Mouse (Mus musculus) heart, embryonic 10.5 days (tissue): ENCODE measurements around the gene Tet3. TPM values are rescaled to one million over a fixed set of nuclear protein-coding genes. Genes with fewer than 3 reads are reported as not detected.
A peak's percentile ranks its signal among the peaks of the same experiment; 100 is the strongest.

Source experiments
- DNase-seq: peaks from one replicate; pipeline ENCODE4 v3.0.0-alpha.2; 2017; ENCODE audit warnings: low spot score
- H3K27ac ChIP-seq: fragments of 300-500 bp; sonication (generic); 2 replicates; pipeline ENCODE4 v1.5.1; 2016; ENCODE audit warnings: mild to moderate bottlenecking
- H3K27me3 ChIP-seq: fragments of 300-500 bp; sonication (generic); 2 replicates; pipeline ENCODE4 v1.6.1; 2016; ENCODE audit warnings: mild to moderate bottlenecking; ENCODE audit not compliant: poor library complexity, insufficient read depth, severe bottlenecking
- H3K36me3 ChIP-seq: fragments of 300-500 bp; sonication (generic); 2 replicates; pipeline ENCODE4 v1.6.1; 2016; ENCODE audit warnings: mild to moderate bottlenecking, moderate library complexity
- H3K4me1 ChIP-seq: fragments of 300-500 bp; sonication (generic); 2 replicates; pipeline ENCODE4 v1.6.1; 2016; ENCODE audit warnings: mild to moderate bottlenecking
- H3K4me3 ChIP-seq: fragments of 300-500 bp; sonication (generic); 2 replicates; pipeline ENCODE4 v1.5.1; 2016; ENCODE audit warnings: mild to moderate bottlenecking, moderate library complexity
- H3K9me3 ChIP-seq: fragments of 300-500 bp; sonication (generic); 2 replicates; pipeline ENCODE4 v1.6.1; 2016; ENCODE audit warnings: mild to moderate bottlenecking, moderate library complexity
- WGBS: fragments of 180-500 bp; shearing (Covaris S2); methylation state at CpG from one replicate; pipeline ENCODE4 v1.1.7; 2016; 5-methylcytosine and 5-hydroxymethylcytosine counted together
- polyA plus RNA-seq: library from polyadenylated mRNA; unstranded; fragments of >200 nt; fragmentation: Nextera tagmentation; extraction: Ambion mirVana; gene quantifications from 2 replicates; pipeline ENCODE4 v1.2.1, GENCODE M21; 2016

The Tet3 gene
- polyA plus RNA-seq, 1 experiment from 2014 or later: 31.3 TPM

GRCm38 (mm10) chr6:83415356-83415940, 43.4 kb downstream of the Tet3 start:
- no peak overlapping the region for H3K27ac ChIP-seq
- H3K36me3 ChIP-seq: peaks cover 7% of the 10 kb centered on the region; the same call in 1 of the 2 replicates
- no peaks in the 10 kb centered on the region for H3K9me3 ChIP-seq
- no peak overlapping the region for H3K4me3 ChIP-seq
- peaks cover 59% of the 10 kb centered on the region for H3K4me1 ChIP-seq
- DNase-seq: no peak
- 91% methylated on average over 12 of the region's 12 CpGs for WGBS
- H3K27me3 ChIP-seq: no peaks in the 10 kb centered on the region

DNA sequence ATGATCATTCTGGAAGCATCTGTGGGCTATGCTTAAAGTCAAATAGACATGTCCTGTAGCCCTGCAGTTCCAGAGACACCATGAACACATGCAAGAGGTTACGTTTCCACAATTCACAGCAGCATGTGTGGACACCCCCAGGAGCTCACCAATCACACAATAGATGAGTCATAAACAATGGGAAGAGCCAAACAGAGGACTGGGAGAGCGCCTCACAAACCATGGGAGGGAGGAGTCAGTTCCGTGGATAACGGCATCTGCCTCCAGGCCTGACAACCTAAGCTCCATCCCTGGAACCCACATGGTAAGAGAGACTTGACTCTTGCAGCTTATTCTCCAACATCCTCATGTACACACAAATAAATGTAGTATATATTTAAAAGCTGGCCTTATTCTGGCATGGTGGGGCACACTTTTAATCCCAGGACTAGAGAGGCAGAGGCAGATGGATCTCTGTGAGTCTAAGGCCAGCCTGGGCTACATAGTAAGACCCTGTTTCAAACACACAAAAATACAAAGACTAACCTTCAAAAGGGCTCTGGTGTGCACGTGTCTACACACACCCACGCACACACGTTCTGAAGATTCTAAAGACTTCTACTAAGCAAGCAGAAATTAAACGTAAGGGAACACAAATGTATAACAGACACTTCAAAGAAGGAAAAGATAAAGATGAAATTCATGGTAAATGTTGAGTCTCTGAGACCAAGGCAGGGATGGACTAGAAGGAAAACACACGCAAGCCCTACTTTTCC, 44.1 kb downstream of the Tet3 start:
- no peak overlapping the region for H3K4me3 ChIP-seq
- no peaks in the 10 kb centered on the region for H3K9me3 ChIP-seq
- peaks cover 7% of the 10 kb centered on the region; the same call in 1 of the 2 replicates for H3K36me3 ChIP-seq
- WGBS: 89% methylated on average over 9 of the region's 9 CpGs
- no peak for DNase-seq
- no peak overlapping the region for H3K27ac ChIP-seq
- H3K4me1 ChIP-seq: peaks cover 64% of the 10 kb centered on the region
- H3K27me3 ChIP-seq: no peaks in the 10 kb centered on the region

GRCm38 (mm10) chr6:83413686-83414085, 45.2 kb downstream of the Tet3 start:
- Histone ChIP-seq H3K9me3 (no peaks in the 10 kb centered on the region), H3K27ac (no peak overlapping the region), H3K36me3 (peaks cover 7% of the 10 kb centered on the region; the same call in 1 of the 2 replicates), H3K4me3 (no peak overlapping the region), H3K4me1 (peaks cover 64% of the 10 kb centered on the region), H3K27me3 (no peaks in the 10 kb centered on the region)
- no peak for DNase-seq
- WGBS: 82% methylated on average over 1 of the region's 1 CpGs

GRCm38 (mm10) chr6:83412854-83413401, 46.0 kb downstream of the Tet3 start:
- Histone ChIP-seq H3K4me3 (no peak overlapping the region), H3K36me3 (peaks cover 13% of the 10 kb centered on the region), H3K27ac (no peak overlapping the region), H3K4me1 (peaks cover 61% of the 10 kb centered on the region), H3K9me3 (no peaks in the 10 kb centered on the region), H3K27me3 (no peaks in the 10 kb centered on the region)
- DNase-seq: no peak
- WGBS: 63% methylated on average over 5 of the region's 5 CpGs

DNA sequence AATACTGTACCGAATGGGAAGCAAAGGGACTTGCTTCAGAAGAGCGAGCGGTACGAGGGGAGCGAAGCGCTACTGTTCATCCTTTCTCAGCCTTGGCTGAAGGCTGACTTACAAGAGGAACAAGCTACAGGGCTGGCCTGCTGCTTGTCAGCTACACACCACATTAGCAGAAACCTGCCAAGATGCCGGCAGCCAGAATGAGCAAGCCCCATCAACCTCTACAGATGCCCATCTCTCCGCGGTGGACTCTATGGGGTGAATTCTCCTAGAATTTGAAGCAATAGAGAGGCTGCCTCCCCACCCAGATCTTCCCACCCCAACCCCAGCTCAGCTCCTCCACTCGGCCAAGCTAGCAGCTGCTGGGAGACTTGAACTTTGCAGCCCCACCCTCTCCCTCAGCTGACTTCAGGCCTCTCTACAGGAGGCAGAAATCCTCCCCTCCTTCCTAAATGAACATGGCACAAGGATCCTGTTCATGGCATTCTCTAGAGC, 46.5 kb downstream of the Tet3 start:
- Histone ChIP-seq H3K27me3 (no peaks in the 10 kb centered on the region), H3K27ac (no peak overlapping the region), H3K4me1 (peaks cover 59% of the 10 kb centered on the region), H3K9me3 (no peaks in the 10 kb centered on the region), H3K36me3 (peaks cover 17% of the 10 kb centered on the region), H3K4me3 (no peak overlapping the region)
- WGBS: 86% methylated on average over 10 of the region's 10 CpGs
- DNase-seq: no peak

- no peak for DNase-seq
- WGBS: 72% methylated on average over 9 of the region's 9 CpGs
- peaks cover 53% of the 10 kb centered on the region for H3K4me1 ChIP-seq
- H3K9me3 ChIP-seq: no peaks in the 10 kb centered on the region
- no peak overlapping the region for H3K4me3 ChIP-seq
- H3K36me3 ChIP-seq: peaks cover 19% of the 10 kb centered on the region
- H3K27me3 ChIP-seq: no peaks in the 10 kb centered on the region
- no peak overlapping the region for H3K27ac ChIP-seq
Observed at GRCm38 (mm10) chr6:83411635-83412361, 47.1 kb downstream of the Tet3 start.

DNA sequence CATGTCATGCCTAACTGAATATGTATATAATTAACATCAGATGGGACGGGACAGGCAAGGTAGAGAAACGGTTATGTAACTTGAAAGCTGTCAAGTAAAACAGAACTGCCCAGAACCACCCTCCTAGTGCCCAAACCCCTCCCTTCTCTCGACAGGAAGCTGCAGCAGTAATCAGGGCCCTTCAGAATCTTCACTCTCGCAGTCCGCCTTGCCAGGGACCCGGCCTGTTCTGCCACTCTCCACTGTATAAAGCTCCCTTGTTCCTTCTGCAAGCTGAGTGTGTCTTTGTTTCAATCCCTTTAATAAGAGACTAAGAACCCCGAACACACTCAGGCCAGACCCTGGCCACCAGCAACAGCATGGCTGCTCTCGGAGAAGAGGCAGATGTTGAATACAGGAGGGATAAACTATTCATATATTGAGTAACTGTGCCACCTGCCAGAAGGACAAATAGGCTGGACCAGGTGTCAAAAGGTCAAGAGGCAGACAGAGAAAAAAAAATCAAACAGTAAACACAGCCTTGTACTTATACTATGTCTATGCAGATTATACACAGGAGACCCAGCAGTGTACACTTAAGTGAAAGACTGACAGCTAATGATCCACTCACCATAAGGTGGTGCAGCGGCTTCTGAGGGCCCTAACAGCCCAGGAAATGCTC, 48.7 kb downstream of the Tet3 start:
- no peak overlapping the region for H3K27ac ChIP-seq
- H3K27me3 ChIP-seq: no peaks in the 10 kb centered on the region
- no peak overlapping the region for H3K4me3 ChIP-seq
- peaks cover 28% of the 10 kb centered on the region for H3K36me3 ChIP-seq
- no peaks in the 10 kb centered on the region for H3K9me3 ChIP-seq
- DNase-seq: no peak
- 66% methylated on average over 9 of the region's 9 CpGs for WGBS
- H3K4me1 ChIP-seq: peaks cover 45% of the 10 kb centered on the region

DNA sequence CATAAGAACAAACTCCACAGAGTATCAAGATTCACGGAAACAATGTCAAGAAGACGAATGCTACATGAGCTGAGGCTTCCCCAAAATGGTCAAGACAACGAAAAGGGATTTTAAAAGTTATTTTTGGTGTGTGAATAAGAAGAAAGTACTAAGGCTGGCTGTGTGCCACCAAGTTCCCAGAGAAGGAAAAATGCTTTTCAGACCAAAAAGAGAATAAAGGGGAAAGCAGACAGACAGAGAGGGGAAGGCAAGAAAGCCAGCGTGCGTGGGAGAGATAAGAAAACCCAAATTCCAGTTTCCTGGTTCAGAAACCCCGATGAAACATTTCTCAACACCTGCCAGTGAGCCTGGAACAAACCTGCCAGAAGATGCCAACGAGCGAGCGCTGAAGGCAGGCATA, 50.4 kb downstream of the Tet3 start:
- no peak overlapping the region for H3K27ac ChIP-seq
- no peaks in the 10 kb centered on the region for H3K27me3 ChIP-seq
- H3K4me1 ChIP-seq: peaks cover 41% of the 10 kb centered on the region
- peaks cover 44% of the 10 kb centered on the region for H3K36me3 ChIP-seq
- no peak for DNase-seq
- WGBS: 76% methylated on average over 9 of the region's 9 CpGs
- H3K4me3 ChIP-seq: no peak overlapping the region
- no peaks in the 10 kb centered on the region for H3K9me3 ChIP-seq

- Histone ChIP-seq H3K27ac (0 out of 2 replicates have a peak overlapping the region, but pooled peaks have one; percentile 22), H3K4me3 (no peak overlapping the region), H3K4me1 (peaks cover 12% of the 10 kb centered on the region), H3K9me3 (no peaks in the 10 kb centered on the region), H3K27me3 (no peaks in the 10 kb centered on the region), H3K36me3 (peaks cover 65% of the 10 kb centered on the region)
- no peak for DNase-seq
- WGBS: 89% methylated on average over 7 of the region's 7 CpGs
Observed at GRCm38 (mm10) chr6:83405511-83406064, 53.3 kb downstream of the Tet3 start.

- WGBS: 93% methylated on average over 13 of the region's 13 CpGs
- Histone ChIP-seq H3K4me3 (no peak overlapping the region), H3K27ac (no peak overlapping the region), H3K27me3 (no peaks in the 10 kb centered on the region), H3K4me1 (0 out of 2 replicates have a peak, but pooled peaks cover 6% of the 10 kb centered on the region), H3K36me3 (peaks cover 71% of the 10 kb centered on the region), H3K9me3 (no peaks in the 10 kb centered on the region)
- no peak for DNase-seq
Observed at GRCm38 (mm10) chr6:83404571-83404970, 54.3 kb downstream of the Tet3 start.

DNA sequence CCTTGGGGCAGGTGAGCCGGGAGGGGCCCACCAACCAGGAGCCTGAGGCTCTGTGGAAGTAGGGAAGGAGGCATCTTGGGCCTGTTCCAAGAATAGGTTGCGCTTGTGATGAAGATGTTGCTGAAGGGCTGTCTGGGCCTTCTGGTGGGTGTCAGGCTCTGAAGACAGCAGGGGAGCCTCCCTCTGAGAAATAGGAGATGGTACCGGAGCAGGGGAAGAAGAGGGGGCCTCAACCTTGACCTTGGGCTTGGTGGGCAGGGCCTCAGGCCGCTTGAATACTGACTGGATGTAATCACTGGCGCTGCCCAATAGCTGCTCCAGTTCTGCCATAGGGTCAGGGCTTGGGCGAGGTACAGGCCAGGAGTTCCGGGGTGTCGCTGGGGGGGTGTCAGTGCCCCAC, 55.4 kb downstream of the Tet3 start:
- no peak for DNase-seq
- no peak overlapping the region for H3K27ac ChIP-seq
- H3K4me1 ChIP-seq: 0 out of 2 replicates have a peak, but pooled peaks cover 6% of the 10 kb centered on the region
- H3K27me3 ChIP-seq: no peaks in the 10 kb centered on the region
- peaks cover 81% of the 10 kb centered on the region for H3K36me3 ChIP-seq
- H3K9me3 ChIP-seq: no peaks in the 10 kb centered on the region
- 90% methylated on average over 8 of the region's 8 CpGs for WGBS
- no peak overlapping the region for H3K4me3 ChIP-seq

DNA sequence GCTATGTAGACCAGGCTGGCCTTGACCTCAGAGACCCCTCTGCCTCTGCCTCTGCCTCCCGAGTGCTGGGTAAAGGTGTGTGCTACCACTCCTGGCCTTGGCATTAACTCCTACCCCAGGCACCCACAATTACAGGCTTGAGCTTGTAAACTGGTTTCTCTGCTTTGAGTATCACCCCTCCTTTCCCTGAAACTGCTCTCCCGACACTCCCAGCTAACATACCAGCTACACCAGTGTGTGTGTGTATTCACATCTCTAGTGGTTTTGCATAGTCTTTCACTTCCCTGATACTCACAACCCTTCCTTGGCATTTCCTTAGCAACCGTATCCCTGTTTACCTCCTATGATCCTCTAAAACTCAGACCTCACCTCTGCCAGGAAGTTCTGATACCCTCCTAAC, 59.1 kb downstream of the Tet3 start:
- Histone ChIP-seq H3K4me3 (no peak overlapping the region), H3K27ac (no peak overlapping the region), H3K9me3 (no peaks in the 10 kb centered on the region), H3K36me3 (peaks cover 92% of the 10 kb centered on the region), H3K27me3 (no peaks in the 10 kb centered on the region), H3K4me1 (no peaks in the 10 kb centered on the region)
- WGBS: 87% methylated on average over 3 of the region's 3 CpGs
- no peak for DNase-seq
